Mouse (Mus musculus) T-cell, adult 2 months (primary cell): ENCODE measurements at regions not wholly inside any gene's neighbourhood (a gene's known extent, or its start where the extent isn't known, plus 50 kb on each side); places are given as distances from the start of the nearest gene placed in this dataset.

ENCODE experiments used
- DNase-seq: peaks from one replicate; pipeline ENCODE4 v3.0.0; 2022; ENCODE audit warnings: low spot score

DNA sequence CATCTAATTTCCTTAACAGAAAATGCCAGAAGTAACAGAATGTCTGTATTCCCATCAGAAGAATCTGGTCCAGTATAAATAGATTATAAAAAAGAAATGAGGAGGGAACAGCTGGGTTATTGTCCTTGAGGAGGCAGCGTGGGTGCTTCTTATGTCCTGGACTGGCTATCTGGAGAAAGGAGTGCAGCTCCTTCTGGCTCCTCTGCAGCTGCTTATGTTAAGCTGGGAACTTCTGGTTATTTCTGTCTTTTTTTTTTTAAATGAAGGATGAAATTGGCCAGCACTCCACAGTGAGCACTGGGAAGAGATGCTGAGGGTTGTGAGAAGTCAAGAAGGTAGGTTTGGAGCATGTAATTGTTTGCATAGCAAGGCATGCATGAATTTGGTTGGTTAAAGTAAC lies 441.5 kb downstream of the Ebf1 start:
- no peak for DNase-seq

DNA sequence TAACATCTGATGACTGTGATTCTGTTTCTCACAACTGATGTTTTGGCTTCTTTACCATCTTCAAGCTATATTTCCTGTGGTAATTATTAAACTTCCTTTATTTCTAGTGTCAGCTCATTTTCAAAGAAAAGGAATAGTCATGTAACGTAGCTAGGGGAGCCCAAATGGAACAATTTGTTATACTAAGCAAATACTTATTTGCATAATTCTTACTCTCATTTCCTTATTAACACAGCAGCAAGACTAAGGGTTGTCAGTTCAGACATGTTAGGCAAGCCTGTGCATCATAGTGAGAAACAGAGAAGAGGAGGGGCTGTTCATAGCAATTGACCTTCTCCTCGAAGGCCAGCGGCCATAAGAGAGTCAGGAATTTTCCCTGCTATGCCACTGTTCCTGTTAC lies 449.5 kb downstream of the Ebf1 start:
- DNase-seq = no peak

GRCm38 (mm10) chr11:45070280-45070679 lies 453.2 kb downstream of the Ebf1 start:
- DNase-seq = no peak

DNA sequence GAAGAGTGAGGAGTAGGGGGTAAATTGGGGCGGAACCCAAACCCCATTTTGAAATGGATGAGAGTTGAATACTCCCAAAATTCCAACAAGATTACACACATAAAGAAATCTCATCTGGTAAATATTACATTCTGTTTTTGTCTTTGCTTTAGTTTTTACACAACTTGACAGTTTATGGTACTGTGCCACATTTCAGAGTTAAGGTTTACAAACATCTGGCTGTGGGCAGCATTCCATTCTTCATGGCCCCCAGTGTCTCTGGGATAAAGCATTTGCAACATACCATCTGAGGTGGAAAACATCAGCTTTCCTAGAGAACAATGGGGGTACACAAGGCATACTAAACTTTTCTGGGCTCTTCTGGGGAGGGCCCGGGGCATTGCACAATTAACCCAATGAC lies 454.1 kb downstream of the Ebf1 start:
- DNase-seq = no peak

- no peak for DNase-seq
These were observed 467.5 kb downstream of the Ebf1 start for GRCm38 (mm10) chr11:45084506-45085037.

DNA sequence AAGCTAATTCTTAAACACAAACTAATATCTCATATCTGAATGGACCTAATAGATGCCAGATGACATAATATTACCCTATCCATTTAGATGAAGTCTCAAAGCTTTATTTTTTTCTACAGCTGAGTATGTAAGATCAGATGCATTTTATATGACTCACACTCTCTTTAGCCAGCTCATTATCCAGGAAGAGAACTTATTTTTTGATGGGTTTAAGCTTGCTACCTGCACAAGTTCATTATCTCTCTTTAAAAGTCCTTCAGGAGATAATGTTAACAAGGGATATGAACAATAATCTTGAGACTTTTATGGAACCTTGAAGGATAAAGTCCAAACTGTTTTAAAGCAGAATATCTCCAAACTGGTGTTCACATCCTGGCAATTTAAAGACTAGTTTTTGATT lies 468.0 kb downstream of the Ebf1 start:
- DNase-seq = no peak

DNA sequence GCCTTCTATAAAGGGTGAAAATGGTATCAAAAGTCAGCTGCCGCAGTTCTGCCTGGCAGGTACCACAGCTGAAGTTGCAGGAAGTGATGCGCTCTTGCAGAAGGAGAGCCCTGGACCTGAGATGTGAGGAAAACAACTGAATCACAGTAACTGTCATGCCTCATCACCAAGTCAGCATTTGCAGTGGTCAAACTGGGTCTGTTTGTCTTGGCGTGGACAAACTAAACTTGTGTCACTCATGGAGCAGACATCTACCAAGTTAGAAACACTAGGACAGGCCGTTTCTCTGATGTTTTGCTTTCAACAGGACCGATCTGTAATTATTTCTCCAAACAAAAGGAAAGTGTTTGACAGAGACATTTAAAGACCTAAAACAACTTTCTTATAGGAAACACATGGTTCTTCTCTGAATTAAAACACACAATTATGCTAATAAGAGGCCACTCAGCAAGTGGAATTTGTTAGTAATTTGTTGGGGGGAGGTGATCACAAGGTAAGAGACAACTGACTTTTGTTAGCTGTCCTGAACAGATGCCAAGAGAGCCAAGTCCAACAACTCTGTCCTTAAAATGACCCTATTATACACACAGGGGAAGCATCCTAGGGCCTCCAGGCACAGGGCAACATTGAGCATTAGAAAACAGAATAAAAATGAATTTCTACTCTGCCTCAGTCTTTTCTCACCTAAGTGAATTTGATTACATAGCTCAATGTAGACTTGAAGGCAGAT lies 470.2 kb downstream of the Ebf1 start:
- DNase-seq = no peak

- DNase-seq = no peak
These were observed 471.2 kb downstream of the Ebf1 start for GRCm38 (mm10) chr11:45088286-45088685.

DNA sequence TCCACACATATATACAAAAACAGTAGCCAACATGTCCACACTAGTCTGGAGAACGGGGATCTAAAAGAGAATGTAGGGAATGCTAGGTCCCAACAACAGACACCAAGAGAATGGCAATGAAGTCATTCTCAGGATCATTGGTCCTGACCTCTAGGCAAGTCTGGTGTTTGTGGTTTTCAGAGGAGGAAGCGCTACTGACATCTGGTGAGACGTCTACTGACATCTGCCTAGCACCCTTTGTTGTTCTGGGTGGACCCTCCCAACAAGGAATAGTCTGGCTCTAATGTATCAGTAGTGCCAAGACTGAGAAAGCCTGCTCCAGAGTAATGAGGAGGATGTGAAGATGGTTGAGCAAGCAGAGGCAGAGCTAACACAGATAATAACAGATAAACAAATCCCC lies 472.4 kb downstream of the Ebf1 start:
- no peak for DNase-seq

GRCm38 (mm10) chr11:45103498-45104336 lies 486.6 kb downstream of the Ebf1 start:
- DNase-seq = no peak

- DNase-seq = peak; percentile 2
These were observed 499.6 kb downstream of the Ebf1 start for GRCm38 (mm10) chr11:45116702-45117101.

DNA sequence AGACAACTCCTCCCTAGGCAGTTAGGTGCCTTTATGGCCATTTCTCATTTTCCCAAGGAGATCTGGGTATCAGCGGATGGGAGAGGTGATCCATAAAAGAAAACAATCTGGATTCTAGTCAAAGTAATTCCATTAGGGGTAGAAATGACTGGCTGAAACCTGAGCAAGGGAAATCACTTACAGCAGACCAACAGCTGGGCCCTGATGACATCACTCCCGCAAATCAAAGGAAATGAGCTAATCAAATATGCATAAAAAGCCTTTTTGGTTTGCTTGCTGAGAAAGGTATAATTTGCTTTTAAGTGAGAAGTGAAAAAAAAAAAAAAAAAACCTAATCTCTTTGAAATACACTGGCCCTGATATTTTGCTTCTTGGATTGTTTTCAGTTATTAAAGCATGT lies 506.2 kb downstream of the Ebf1 start:
- no peak for DNase-seq

DNA sequence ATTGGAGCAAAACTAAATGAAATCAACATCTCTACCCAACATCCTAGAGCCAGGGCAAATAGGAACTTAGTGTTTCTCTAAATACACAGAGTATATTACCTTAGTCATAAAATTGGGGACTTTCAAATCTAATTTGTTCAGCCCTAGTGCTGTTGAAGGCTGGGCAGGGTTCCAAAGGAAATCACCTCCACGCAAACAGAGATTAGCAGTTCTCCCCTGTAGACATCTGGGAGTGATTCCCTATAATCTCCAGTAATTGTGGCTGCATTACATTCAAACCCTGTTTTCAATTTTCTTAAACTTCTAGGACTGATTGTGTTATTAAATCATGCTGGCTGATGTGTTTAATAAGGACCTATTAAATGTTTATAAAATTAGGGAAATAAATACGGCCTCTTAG lies 519.7 kb downstream of the Ebf1 start:
- no peak for DNase-seq

- no peak for DNase-seq
These were observed 521.3 kb downstream of the Ebf1 start for GRCm38 (mm10) chr11:45138351-45138975.

GRCm38 (mm10) chr11:45140490-45140889 lies 523.4 kb downstream of the Ebf1 start:
- no peak for DNase-seq

DNA sequence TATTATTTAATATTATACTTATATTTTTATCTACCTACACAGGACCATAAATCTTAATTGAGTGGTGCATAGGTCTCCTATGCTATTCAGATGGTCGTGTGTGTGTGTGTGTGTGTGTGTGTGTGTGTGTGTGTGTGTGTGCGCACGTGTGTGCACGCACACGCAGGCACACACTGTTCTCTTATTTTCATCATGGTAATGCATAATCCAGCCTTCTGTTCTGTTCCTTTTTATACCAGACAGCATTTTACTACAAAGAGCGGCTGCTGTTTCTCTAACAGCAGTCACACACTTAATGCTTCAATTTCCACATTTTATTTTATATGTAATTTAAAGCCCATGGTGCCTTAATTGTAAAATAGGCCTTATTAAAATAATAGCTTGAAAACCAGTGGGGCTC lies 537.0 kb downstream of the Ebf1 start:
- DNase-seq = no peak

- no peak for DNase-seq
These were observed 537.4 kb downstream of the Ebf1 start for GRCm38 (mm10) chr11:45154497-45154896.

GRCm38 (mm10) chr11:45155782-45156181 lies 538.7 kb downstream of the Ebf1 start:
- no peak for DNase-seq

- DNase-seq = no peak
These were observed 541.2 kb downstream of the Ebf1 start for GRCm38 (mm10) chr11:45158282-45158681.

DNA sequence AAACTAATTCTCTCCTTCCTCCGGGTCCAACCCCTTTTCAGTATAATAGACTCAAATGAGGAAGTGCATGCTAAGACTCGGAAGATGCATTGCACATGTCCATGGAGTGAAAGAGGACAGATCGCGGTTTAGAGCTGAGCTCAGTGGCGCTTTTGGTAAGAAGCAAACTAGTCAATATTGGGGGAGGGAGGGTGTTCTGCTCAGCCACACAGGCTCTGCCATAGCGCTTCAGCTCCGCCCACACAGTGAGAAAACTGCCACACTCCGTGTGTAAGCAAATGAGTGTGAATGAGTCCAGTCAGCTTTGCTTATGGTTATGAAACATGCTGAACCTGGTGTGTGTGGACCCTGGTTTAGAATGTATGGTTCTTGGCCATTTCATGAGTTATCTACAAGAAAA lies 543.8 kb downstream of the Ebf1 start:
- no peak for DNase-seq

- DNase-seq = no peak
These were observed 556.4 kb downstream of the Ebf1 start for GRCm38 (mm10) chr11:45173546-45173945.

DNA sequence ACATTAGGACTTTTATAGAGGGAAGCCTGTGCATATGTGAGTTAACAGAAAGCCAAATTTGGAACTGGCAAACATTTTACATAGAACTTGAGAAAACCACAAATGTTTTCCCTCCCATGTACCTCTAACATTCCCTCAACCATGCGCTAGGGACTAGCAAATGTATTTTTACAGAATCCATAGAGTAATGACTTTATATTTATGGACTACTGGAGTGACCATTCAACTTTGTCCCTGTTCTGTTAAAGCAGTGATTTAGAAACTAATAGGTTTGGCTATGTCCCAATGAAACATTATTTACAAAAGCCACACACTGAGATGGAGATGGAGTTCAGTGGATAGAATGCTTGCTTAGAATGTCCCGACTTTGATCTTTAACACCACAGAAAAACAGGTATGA lies 557.0 kb downstream of the Ebf1 start:
- DNase-seq = no peak
